Mouse (Mus musculus) heart, embryonic 10.5 days (tissue): ENCODE measurements around the gene Ttc21a. TPM values are rescaled to one million over a fixed set of nuclear protein-coding genes. Genes with fewer than 3 reads are reported as not detected.

ENCODE experiments used
- DNase-seq: peaks from one replicate; pipeline ENCODE4 v3.0.0-alpha.2; 2017; ENCODE audit warnings: low spot score
- H3K27ac ChIP-seq: fragments of 300-500 bp; sonication (generic); 2 replicates; pipeline ENCODE4 v1.5.1; 2016; ENCODE audit warnings: mild to moderate bottlenecking
- H3K27me3 ChIP-seq: fragments of 300-500 bp; sonication (generic); 2 replicates; pipeline ENCODE4 v1.6.1; 2016; ENCODE audit warnings: mild to moderate bottlenecking; ENCODE audit not compliant: poor library complexity, insufficient read depth, severe bottlenecking
- H3K36me3 ChIP-seq: fragments of 300-500 bp; sonication (generic); 2 replicates; pipeline ENCODE4 v1.6.1; 2016; ENCODE audit warnings: mild to moderate bottlenecking, moderate library complexity
- H3K4me1 ChIP-seq: fragments of 300-500 bp; sonication (generic); 2 replicates; pipeline ENCODE4 v1.6.1; 2016; ENCODE audit warnings: mild to moderate bottlenecking
- H3K4me3 ChIP-seq: fragments of 300-500 bp; sonication (generic); 2 replicates; pipeline ENCODE4 v1.5.1; 2016; ENCODE audit warnings: mild to moderate bottlenecking, moderate library complexity
- H3K9me3 ChIP-seq: fragments of 300-500 bp; sonication (generic); 2 replicates; pipeline ENCODE4 v1.6.1; 2016; ENCODE audit warnings: mild to moderate bottlenecking, moderate library complexity
- WGBS: fragments of 180-500 bp; shearing (Covaris S2); methylation state at CpG from one replicate; pipeline ENCODE4 v1.1.7; 2016; 5-methylcytosine and 5-hydroxymethylcytosine counted together
- polyA plus RNA-seq: library from polyadenylated mRNA; unstranded; fragments of >200 nt; fragmentation: Nextera tagmentation; extraction: Ambion mirVana; gene quantifications from 2 replicates; pipeline ENCODE4 v1.2.1, GENCODE M21; 2016

Ttc21a gene
- 0.28 and 0.48 TPM in 2 replicates for polyA plus RNA-seq

DNA sequence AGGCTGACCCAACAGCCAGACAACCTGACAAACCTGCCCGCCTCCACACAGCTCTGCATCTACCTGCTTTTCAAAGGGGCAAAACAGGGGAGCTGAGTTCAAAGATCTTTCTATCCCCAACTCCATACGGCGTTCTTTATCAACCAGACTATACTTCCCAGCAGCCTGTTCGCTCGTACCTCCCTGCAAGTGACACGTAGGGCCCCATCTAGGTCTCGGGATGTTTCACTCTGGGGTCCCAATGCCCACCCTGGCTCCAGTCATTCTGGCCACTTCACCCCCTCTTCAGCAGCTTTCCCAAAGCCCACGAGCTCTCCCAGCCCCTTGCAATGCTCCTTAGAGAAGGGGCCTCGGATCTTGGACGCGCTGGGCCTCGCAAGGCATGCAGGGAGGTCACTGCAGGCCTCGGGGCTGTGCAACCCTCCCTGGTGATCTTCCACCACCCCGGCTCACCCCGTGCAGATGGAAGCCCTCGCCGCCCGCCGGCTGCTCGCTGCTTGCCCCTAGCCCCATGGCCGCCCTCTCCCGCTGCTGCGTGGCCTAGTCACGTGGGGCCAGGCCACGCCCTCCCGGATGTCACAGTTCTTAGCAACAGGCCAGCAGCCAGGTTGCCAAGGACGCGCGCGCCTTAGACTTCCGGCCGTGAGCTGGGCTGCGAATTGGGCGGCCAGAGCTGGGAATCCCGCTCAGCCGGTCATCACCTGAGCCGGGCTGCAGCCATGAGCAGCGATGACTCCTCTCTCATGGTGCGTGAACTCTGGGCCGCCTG is at the start of gene Ttc21a, which contains the start of gene Gorasp1:
Gene Ttc21a, plus strand, starts transcription at position 602 of the 769 bp plus-strand sequence.
Gene Gorasp1, minus strand, starts transcription at position 561 of the 769 bp plus-strand sequence.
- 3% methylated on average over 40 of the region's 40 CpGs for WGBS
- peak within 1 kb of the TSS; percentile 94 for H3K27ac ChIP-seq
- peak; percentile 96 for DNase-seq

GRCm38 (mm10) chr9:119888843-119889246 is 48.6 kb upstream of the Ttc21a start:
- H3K4me3 ChIP-seq: no peak overlapping the region
- no peak for DNase-seq
- H3K36me3 ChIP-seq: no peaks in the 10 kb centered on the region
- H3K4me1 ChIP-seq: 0 out of 2 replicates have a peak, but pooled peaks cover 4% of the 10 kb centered on the region
- H3K27ac ChIP-seq: no peak overlapping the region
- no peaks in the 10 kb centered on the region for H3K27me3 ChIP-seq
- no peaks in the 10 kb centered on the region for H3K9me3 ChIP-seq
- 50% methylated on average over 2 of the region's 2 CpGs for WGBS

More for the DNA sequence above, at the start of gene Ttc21a, which contains the start of gene Gorasp1:
- peak within 1 kb of the TSS; percentile 79 for H3K4me3 ChIP-seq
- H3K9me3 ChIP-seq: no peaks in the 10 kb centered on the region
- H3K36me3 ChIP-seq: peaks cover 7% of the 10 kb centered on the region
- peaks cover 26% of the 10 kb centered on the region for H3K4me1 ChIP-seq
- H3K27me3 ChIP-seq: no peaks in the 10 kb centered on the region

DNA sequence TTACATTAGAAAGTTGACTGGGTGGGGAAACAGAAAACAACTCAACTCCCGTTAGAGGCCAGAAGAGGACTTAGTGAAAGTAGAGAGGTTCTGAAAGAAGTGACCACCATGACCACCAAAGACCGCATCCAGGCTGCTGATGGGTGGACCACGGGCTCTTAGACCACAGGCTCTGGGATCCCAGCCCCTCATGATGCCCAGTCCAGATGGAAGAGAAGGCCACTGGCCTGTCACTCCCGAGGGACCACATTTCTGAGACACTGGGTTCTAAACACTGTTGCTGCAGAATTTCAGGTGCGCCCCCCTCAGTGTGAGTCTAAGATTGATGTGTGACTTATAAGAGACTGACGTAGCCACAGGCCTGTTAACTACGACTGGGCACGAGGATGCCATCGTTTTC is 48.0 kb upstream of the Ttc21a start:
- no peaks in the 10 kb centered on the region for H3K9me3 ChIP-seq
- H3K36me3 ChIP-seq: no peaks in the 10 kb centered on the region
- WGBS: 80% methylated on average over 9 of the region's 9 CpGs
- H3K27ac ChIP-seq: no peak overlapping the region
- no peak for DNase-seq
- H3K4me1 ChIP-seq: 0 out of 2 replicates have a peak, but pooled peaks cover 4% of the 10 kb centered on the region
- no peaks in the 10 kb centered on the region for H3K27me3 ChIP-seq
- H3K4me3 ChIP-seq: no peak overlapping the region

- H3K4me3 ChIP-seq: no peak overlapping the region
- DNase-seq: no peak
- 51% methylated on average over 2 of the region's 2 CpGs for WGBS
Observed at GRCm38 (mm10) chr9:119890692-119891091, 46.7 kb upstream of the Ttc21a start.

DNA sequence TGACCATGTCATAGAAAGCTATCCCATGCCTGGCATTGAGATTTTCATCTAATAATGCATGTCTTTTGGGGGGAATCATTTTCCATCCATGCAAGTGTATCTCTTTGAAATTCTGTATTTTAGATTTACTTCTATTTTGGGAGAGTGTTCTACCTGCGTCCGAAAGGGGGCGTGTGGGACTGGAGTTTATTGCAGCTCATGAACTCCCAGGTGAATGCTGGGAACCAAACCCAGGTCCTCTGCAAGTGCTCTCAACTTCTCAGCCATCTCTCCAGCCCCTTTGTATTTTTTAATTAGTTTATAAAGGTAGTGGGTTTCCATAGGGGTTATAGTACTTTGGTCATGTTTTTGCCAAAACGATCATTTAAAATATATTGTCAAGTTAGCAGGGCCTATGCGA is 43.5 kb upstream of the Ttc21a start:
- H3K36me3 ChIP-seq: no peaks in the 10 kb centered on the region; the same call in 1 of the 2 replicates
- H3K9me3 ChIP-seq: no peaks in the 10 kb centered on the region
- H3K4me1 ChIP-seq: peaks cover 17% of the 10 kb centered on the region
- H3K27ac ChIP-seq: peak overlapping the region; percentile 94; the same call in 1 of the 2 replicates
- H3K27me3 ChIP-seq: no peaks in the 10 kb centered on the region
- peak overlapping the region; percentile 100 for H3K4me3 ChIP-seq
- WGBS: 81% methylated on average over 5 of the region's 5 CpGs
- no peak for DNase-seq

More at GRCm38 (mm10) chr9:119890692-119891091, 46.7 kb upstream of the Ttc21a start:
- H3K9me3 ChIP-seq: no peaks in the 10 kb centered on the region
- H3K27me3 ChIP-seq: no peaks in the 10 kb centered on the region
- no peaks in the 10 kb centered on the region for H3K36me3 ChIP-seq
- no peak overlapping the region for H3K27ac ChIP-seq
- peaks cover 11% of the 10 kb centered on the region for H3K4me1 ChIP-seq

- no peaks in the 10 kb centered on the region for H3K27me3 ChIP-seq
- WGBS: 4% methylated on average over 34 of the region's 34 CpGs
- H3K27ac ChIP-seq: peak within 1 kb of the TSS; percentile 94
- H3K4me3 ChIP-seq: peak within 1 kb of the TSS; percentile 100
- no peaks in the 10 kb centered on the region for H3K9me3 ChIP-seq
- H3K4me1 ChIP-seq: peaks cover 15% of the 10 kb centered on the region
- DNase-seq: peak; percentile 100
- H3K36me3 ChIP-seq: no peaks in the 10 kb centered on the region; the same call in 1 of the 2 replicates
Observed at GRCm38 (mm10) chr9:119894339-119895009, 42.9 kb upstream of the Ttc21a start, which contains the start of gene Wdr48. Wdr48 (plus strand) TSS chr9:119894878.

DNA sequence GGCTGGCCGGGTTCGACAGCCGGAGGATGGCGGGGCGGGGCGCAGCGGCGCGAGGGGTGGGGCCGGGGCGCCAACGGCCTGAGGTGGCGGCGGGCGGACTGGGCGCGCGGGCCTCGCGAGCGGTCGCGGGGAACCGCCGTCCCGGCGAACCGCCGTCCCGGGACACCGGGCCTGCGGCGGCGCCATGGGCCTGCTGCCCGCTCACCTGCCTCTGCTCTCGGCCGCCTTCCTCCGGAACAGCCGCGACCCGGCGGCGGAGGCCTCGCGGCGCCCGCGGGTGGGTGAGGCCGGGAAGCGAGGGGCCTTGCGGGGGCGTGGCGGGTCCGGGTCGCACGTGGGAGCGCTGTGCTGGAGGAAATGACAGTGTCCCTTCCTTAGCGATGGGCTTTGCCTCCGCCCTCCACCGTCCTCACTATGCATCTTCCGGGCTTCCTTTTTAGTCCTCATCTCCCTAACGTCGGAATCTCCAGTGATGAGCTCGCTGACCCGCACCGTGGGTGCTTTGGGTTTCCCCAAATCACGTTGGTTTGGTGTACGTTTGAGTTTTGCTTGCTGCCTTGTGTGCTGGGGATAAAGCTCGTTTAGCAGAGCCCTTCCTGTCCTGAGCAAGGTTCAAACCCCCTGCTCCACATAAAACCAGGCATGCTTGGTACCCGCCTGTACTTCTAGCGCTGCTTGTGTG is 42.2 kb upstream of the Ttc21a start:
- under 1% methylated on average over 56 of the region's 71 CpGs for WGBS
- Histone ChIP-seq H3K27me3 (no peaks in the 10 kb centered on the region), H3K4me3 (peak overlapping the region; percentile 100), H3K27ac (peak overlapping the region; percentile 94), H3K36me3 (peaks cover 4% of the 10 kb centered on the region; the same call in 1 of the 2 replicates), H3K9me3 (no peaks in the 10 kb centered on the region), H3K4me1 (peaks cover 15% of the 10 kb centered on the region)
- DNase-seq: peak; percentile 78

DNA sequence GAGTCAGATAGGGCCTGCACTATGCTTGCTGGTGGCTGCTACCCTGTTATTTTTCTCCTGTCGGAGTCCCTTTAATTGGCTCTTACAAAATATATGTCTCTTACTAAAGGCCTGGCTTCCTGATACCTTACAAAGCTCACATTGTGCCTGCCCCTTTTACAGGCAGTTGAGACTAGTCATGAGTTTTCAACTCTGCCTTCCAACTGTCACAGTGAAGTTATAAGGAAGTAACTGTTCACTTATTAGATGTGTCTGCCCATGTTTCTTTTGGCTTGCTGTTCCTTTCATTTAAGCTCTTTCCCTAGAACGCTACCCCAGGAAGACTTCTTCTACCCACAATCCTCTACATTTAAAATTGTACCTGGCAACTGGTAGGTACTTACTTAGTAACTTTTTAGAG is 38.0 kb upstream of the Ttc21a start:
- 91% methylated on average over 2 of the region's 2 CpGs for whole genome bisulfite sequencing
- H3K27me3 ChIP-seq: no peaks in the 10 kb centered on the region
- DNase-seq: no peak
- no peak overlapping the region for H3K27ac ChIP-seq
- peaks cover 15% of the 10 kb centered on the region for H3K4me1 ChIP-seq
- peaks cover 27% of the 10 kb centered on the region for H3K36me3 ChIP-seq
- no peaks in the 10 kb centered on the region for H3K9me3 ChIP-seq
- H3K4me3 ChIP-seq: no peak overlapping the region

- Histone ChIP-seq H3K9me3 (no peaks in the 10 kb centered on the region), H3K4me1 (no peaks in the 10 kb centered on the region), H3K4me3 (no peak overlapping the region), H3K27me3 (no peaks in the 10 kb centered on the region), H3K27ac (no peak overlapping the region), H3K36me3 (peaks cover 57% of the 10 kb centered on the region)
- WGBS: 84% methylated on average over 12 of the region's 12 CpGs
- DNase-seq: no peak
Observed at GRCm38 (mm10) chr9:119902410-119903151, 34.8 kb upstream of the Ttc21a start.

DNA sequence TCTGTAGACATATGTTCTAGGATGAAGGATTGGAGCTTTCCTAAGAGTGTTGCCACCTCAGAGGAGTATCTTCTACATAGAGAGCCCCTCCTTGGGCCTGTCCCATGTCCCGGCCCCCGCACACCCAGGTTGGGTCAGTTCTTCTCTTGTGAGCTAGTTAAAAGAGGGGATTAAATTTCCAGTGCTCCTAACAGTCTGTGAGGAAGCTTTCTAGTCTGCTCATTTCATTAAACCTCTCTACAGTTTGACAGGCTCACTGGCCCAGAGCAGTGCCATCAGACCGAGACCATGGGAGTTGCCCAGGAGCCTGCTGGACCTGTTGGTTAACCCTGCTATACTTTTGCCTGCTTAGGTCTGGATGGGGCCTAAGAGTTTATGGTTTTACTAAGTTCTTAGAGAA is 28.7 kb upstream of the Ttc21a start:
- peaks cover 96% of the 10 kb centered on the region for H3K36me3 ChIP-seq
- WGBS: 94% methylated on average over 3 of the region's 3 CpGs
- no peak for DNase-seq
- H3K27ac ChIP-seq: no peak overlapping the region
- no peaks in the 10 kb centered on the region for H3K9me3 ChIP-seq
- H3K4me3 ChIP-seq: no peak overlapping the region
- no peaks in the 10 kb centered on the region for H3K4me1 ChIP-seq
- no peaks in the 10 kb centered on the region for H3K27me3 ChIP-seq

DNA sequence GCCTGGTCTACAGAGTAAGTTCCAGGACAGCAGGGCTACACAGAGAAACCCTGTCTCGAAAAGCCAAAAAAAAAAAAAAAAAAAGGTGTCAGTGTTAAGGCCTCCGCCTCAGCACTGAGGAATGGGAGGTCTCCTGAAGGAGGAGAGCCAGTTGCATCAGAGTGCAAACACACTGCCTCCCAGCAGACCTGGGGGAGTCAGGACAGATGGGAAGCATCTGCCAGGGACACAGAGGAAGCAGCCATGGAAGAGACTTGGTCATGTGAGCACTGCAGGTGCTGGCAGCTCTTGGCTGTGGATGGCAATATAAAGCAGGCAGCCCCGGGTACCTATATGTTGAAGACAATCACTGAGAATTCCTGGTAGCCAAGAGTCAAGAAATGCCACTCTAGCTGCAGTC is 27.5 kb upstream of the Ttc21a start:
- H3K4me1 ChIP-seq: no peaks in the 10 kb centered on the region
- H3K27me3 ChIP-seq: no peaks in the 10 kb centered on the region
- H3K9me3 ChIP-seq: no peaks in the 10 kb centered on the region
- H3K4me3 ChIP-seq: no peak overlapping the region
- 82% methylated on average over 3 of the region's 3 CpGs for WGBS
- DNase-seq: no peak
- H3K36me3 ChIP-seq: peaks cover 96% of the 10 kb centered on the region
- H3K27ac ChIP-seq: no peak overlapping the region
